Mouse (Mus musculus) MEL-GATA-1-ER (cell line): ENCODE measurements around the gene Ccdc66.

Experiments used
- DNase-seq: peaks from one replicate; pipeline ENCODE4 v3.0.0-alpha.2; 2012; ENCODE audit warnings: low read depth; ENCODE audit errors: extremely low read depth

Ccdc66 gene

GRCm38 (mm10) chr14:27507894-27508643 is at the start of gene Ccdc66:
Gene Ccdc66 (minus strand): TSS chr14:27508460.
- peak; percentile 84 for DNase-seq

GRCm38 (mm10) chr14:27543838-27544426 is 35.7 kb upstream of the Ccdc66 start:
- DNase-seq = no peak

- no peak for DNase-seq
Observed at GRCm38 (mm10) chr14:27536441-27536840, 28.2 kb upstream of the Ccdc66 start.

- DNase-seq = no peak
Observed at GRCm38 (mm10) chr14:27524541-27524940, 16.3 kb upstream of the Ccdc66 start.

- no peak for DNase-seq
Observed at GRCm38 (mm10) chr14:27508644-27509301, 513 bp upstream of the Ccdc66 start.

GRCm38 (mm10) chr14:27501096-27501495 is 7.2 kb downstream of the Ccdc66 start:
- DNase-seq = no peak

- DNase-seq = no peak
Observed at GRCm38 (mm10) chr14:27493516-27493915, 14.7 kb downstream of the Ccdc66 start.

- no peak for DNase-seq
Observed at GRCm38 (mm10) chr14:27491399-27491798, 16.9 kb downstream of the Ccdc66 start.

- no peak for DNase-seq
Observed at GRCm38 (mm10) chr14:27446963-27447362, 61.3 kb downstream of the Ccdc66 start.

- no peak for DNase-seq
Observed at GRCm38 (mm10) chr14:27444851-27445281, 63.4 kb downstream of the Ccdc66 start.

GRCm38 (mm10) chr14:27440921-27441320 is 67.3 kb downstream of the Ccdc66 start:
- DNase-seq = peak; percentile 41

GRCm38 (mm10) chr14:27436826-27437225 is 71.4 kb downstream of the Ccdc66 start:
- DNase-seq = no peak

GRCm38 (mm10) chr14:27436116-27436515 is 72.1 kb downstream of the Ccdc66 start:
- no peak for DNase-seq

GRCm38 (mm10) chr14:27432064-27432463 is 76.2 kb downstream of the Ccdc66 start:
- DNase-seq = no peak
